Mouse (Mus musculus): ENCODE data around the gene Cd59b. TPM values are rescaled to one million over a fixed set of nuclear protein-coding genes. Genes with fewer than 3 reads are reported as not detected.

The Cd59b gene
- total RNA-seq (2021), result under 1 TPM in 1 of 2 experiments, not detected in 1; 0.51 TPM
- long read RNA-seq, result 0 reads

GRCm38 (mm10) chr2:104069704-104070185 is at the start of gene Cd59b:
Cd59b (plus strand) TSS chr2:104069849.
- DNase-seq (ENCODE audit: low spot score in 2 of 2), result no peak

- DNase-seq (ENCODE audit: low spot score in 2 of 2), result no peak
Observed at GRCm38 (mm10) chr2:104023096-104023495, 46.6 kb upstream of the Cd59b start.

GRCm38 (mm10) chr2:104024656-104025055 is 45.0 kb upstream of the Cd59b start:
- DNase-seq (ENCODE audit: low spot score in 2 of 2), result no peak

GRCm38 (mm10) chr2:104027458-104028138 is 42.1 kb upstream of the Cd59b start, which contains the start of gene Fbxo3:
Fbxo3 (plus strand) TSS chr2:104027721.
- peak; percentile 65 to 80 for DNase-seq (ENCODE audit: low spot score in 2 of 2)

GRCm38 (mm10) chr2:104028139-104028723 is 41.4 kb upstream of the Cd59b start, which contains the start of gene 4931422A03Rik:
4931422A03Rik (minus strand) TSS chr2:104028361.
- no peak for DNase-seq (ENCODE audit: low spot score in 2 of 2)

- DNase-seq (ENCODE audit: low spot score in 2 of 2), result no peak
Observed at GRCm38 (mm10) chr2:104029074-104029473, 40.6 kb upstream of the Cd59b start.

- no peak for DNase-seq (ENCODE audit: low spot score in 2 of 2)
Observed at GRCm38 (mm10) chr2:104030381-104030780, 39.3 kb upstream of the Cd59b start.

GRCm38 (mm10) chr2:104032056-104032455 is 37.6 kb upstream of the Cd59b start:
- no peak for DNase-seq (ENCODE audit: low spot score in 2 of 2)

- DNase-seq (ENCODE audit: low spot score in 2 of 2), result peak; percentile 76 to 79
Observed at GRCm38 (mm10) chr2:104034832-104035472, 34.7 kb upstream of the Cd59b start.

GRCm38 (mm10) chr2:104035595-104035994 is 34.1 kb upstream of the Cd59b start:
- no peak for DNase-seq (ENCODE audit: low spot score in 2 of 2)

- DNase-seq (ENCODE audit: low spot score in 2 of 2), result no peak
Observed at GRCm38 (mm10) chr2:104036316-104036715, 33.3 kb upstream of the Cd59b start.

GRCm38 (mm10) chr2:104038236-104038635 is 31.4 kb upstream of the Cd59b start:
- no peak for DNase-seq (ENCODE audit: low spot score in 2 of 2)

GRCm38 (mm10) chr2:104041632-104042031 is 28.0 kb upstream of the Cd59b start:
- no peak for DNase-seq (ENCODE audit: low spot score in 2 of 2)

- no peak for DNase-seq (ENCODE audit: low spot score in 2 of 2)
Observed at GRCm38 (mm10) chr2:104042766-104043165, 26.9 kb upstream of the Cd59b start.

- no peak for DNase-seq (ENCODE audit: low spot score in 2 of 2)
Observed at GRCm38 (mm10) chr2:104043624-104044478, 25.8 kb upstream of the Cd59b start.

GRCm38 (mm10) chr2:104044479-104045080 is 25.1 kb upstream of the Cd59b start:
- no peak for DNase-seq (ENCODE audit: low spot score in 2 of 2)

- DNase-seq (ENCODE audit: low spot score in 2 of 2), result no peak
Observed at GRCm38 (mm10) chr2:104058381-104058780, 11.3 kb upstream of the Cd59b start.

- DNase-seq (ENCODE audit: low spot score in 2 of 2), result no peak
Observed at GRCm38 (mm10) chr2:104058954-104059353, 10.7 kb upstream of the Cd59b start.

- DNase-seq (ENCODE audit: low spot score in 2 of 2), result no peak
Observed at GRCm38 (mm10) chr2:104059786-104060185, 9.9 kb upstream of the Cd59b start.

GRCm38 (mm10) chr2:104060996-104061395 is 8.7 kb upstream of the Cd59b start:
- no peak for DNase-seq (ENCODE audit: low spot score in 2 of 2)

GRCm38 (mm10) chr2:104062665-104063064 is 7.0 kb upstream of the Cd59b start:
- DNase-seq (ENCODE audit: low spot score in 2 of 2), result no peak

Data from layer of hippocampus, postnatal 10 days (tissue).